Mouse (Mus musculus) hindbrain, postnatal 0 days (tissue): Measurements from ENCODE around the gene Fryl. TPM values are rescaled to one million over a fixed set of nuclear protein-coding genes. Genes with fewer than 3 reads are reported as not detected.

Experiments
- ATAC-seq: fragments of 200-750 bp; cut with Nextera tagmentation; 2 replicates; pipeline ENCODE4 v1.8.0; 2017; ENCODE audit warnings: mild to moderate bottlenecking, moderate TSS enrichment, moderate library complexity
- DNase-seq: peaks from one replicate; pipeline ENCODE4 v3.0.0-alpha.2; 2015; ENCODE audit warnings: low spot score
- H3K27ac ChIP-seq: fragments of 300-500 bp; sonication (generic); 2 replicates; pipeline ENCODE4 v1.5.1; 2014; ENCODE audit warnings: mild to moderate bottlenecking
- H3K27me3 ChIP-seq: fragments of 300-500 bp; sonication (generic); 2 replicates; pipeline ENCODE4 v1.6.1; 2014; ENCODE audit warnings: low read length, mixed read lengths; ENCODE audit not compliant: insufficient read depth
- H3K36me3 ChIP-seq: fragments of 300-500 bp; sonication (generic); 2 replicates; pipeline ENCODE4 v1.6.1; 2014; ENCODE audit warnings: low read length, mixed read lengths; ENCODE audit not compliant: insufficient read depth
- H3K4me1 ChIP-seq: fragments of 300-500 bp; sonication (generic); 2 replicates; pipeline ENCODE4 v1.6.1; 2014; ENCODE audit warnings: antibody characterized with exemption, low read length, mixed read lengths; ENCODE audit not compliant: insufficient read depth
- H3K4me2 ChIP-seq: fragments of 300-500 bp; sonication (generic); 2 replicates; pipeline ENCODE4 v1.6.1; 2014; ENCODE audit warnings: low read depth, mild to moderate bottlenecking, low read length, moderate library complexity, mixed read lengths
- H3K4me3 ChIP-seq: fragments of 300-500 bp; sonication (generic); 2 replicates; pipeline ENCODE4 v1.5.1; 2014; ENCODE audit warnings: low read length
- H3K9ac ChIP-seq: fragments of 300-500 bp; sonication (generic); replicated peaks from 2 replicates; pipeline ENCODE4 v1.6.1; 2014; ENCODE audit warnings: mild to moderate bottlenecking, low read length, moderate library complexity, mixed read lengths
- H3K9me3 ChIP-seq: fragments of 300-500 bp; sonication (generic); 2 replicates; pipeline ENCODE4 v1.6.1; 2016; ENCODE audit warnings: low read length, mixed read lengths
- CTCF ChIP-seq: IDR thresholded peaks from 2 replicates; pipeline ENCODE4 v1.5.1; 2016; ENCODE audit warnings: antibody characterized with exemption, control low read depth, low read depth
- WGBS: fragments of 180-500 bp; shearing (Covaris S2); extraction: QIAGEN DNeasy Blood & Tissue Kit; methylation state at CpG from one replicate; pipeline ENCODE4 v1.1.7; 2014; 5-methylcytosine and 5-hydroxymethylcytosine counted together
- polyA plus RNA-seq: library from polyadenylated mRNA; unstranded; fragments of >200 nt; fragmentation: Nextera tagmentation; extraction: Ambion mirVana; gene quantifications from 2 replicates; pipeline ENCODE4 v1.2.1, GENCODE M21; 2015
- total RNA-seq: library from RNA; depleted of rRNA; stranded (reverse); fragments of >200 nt; gene quantifications from 2 replicates; pipeline ENCODE4 v1.2.3, GENCODE M21; 2014

Gene Fryl
- total and polyA plus RNA-seq, 2 experiments from 2014 or later = 20.5 to 69.4 TPM

DNA sequence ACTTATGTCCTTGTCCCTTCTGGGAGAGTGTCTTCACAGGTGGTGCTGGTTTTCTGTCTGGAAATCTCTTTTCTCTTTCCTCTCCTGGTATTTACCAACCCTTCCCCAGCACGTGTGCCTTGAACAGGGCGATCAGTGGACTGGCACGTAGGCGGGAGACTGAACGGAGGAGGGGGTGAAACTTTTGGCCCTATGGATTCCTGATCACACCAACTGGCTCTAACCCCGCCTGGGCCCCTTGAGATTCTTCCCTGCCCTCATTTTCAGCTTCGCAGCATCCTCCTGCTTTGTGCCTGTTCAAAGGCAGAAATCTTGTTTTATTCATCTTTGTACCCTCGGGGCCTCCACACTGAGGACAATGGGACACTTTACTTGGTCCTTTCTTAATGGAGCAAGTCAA lies 262.0 kb downstream of the Fryl start:
- Histone ChIP-seq H3K27me3 (no peaks in the 10 kb centered on the region), H3K9me3 (no peaks in the 10 kb centered on the region), H3K27ac (no peak overlapping the region), H3K9ac (no peak overlapping the region), H3K36me3 (no peaks in the 10 kb centered on the region), H3K4me2 (no peak overlapping the region), H3K4me1 (no peaks in the 10 kb centered on the region; the same call in 1 of the 2 replicates), H3K4me3 (no peak overlapping the region)
- no peak for TF ChIP-seq CTCF
- ATAC-seq (no peak), DNase-seq (no peak)
- WGBS = 30% methylated on average over 8 of the region's 8 CpGs

- no peak overlapping the region for H3K9ac ChIP-seq
- H3K27me3 ChIP-seq = no peaks in the 10 kb centered on the region
- DNase-seq = no peak
- no peaks in the 10 kb centered on the region; the same call in 1 of the 2 replicates for H3K4me1 ChIP-seq
- no peaks in the 10 kb centered on the region for H3K36me3 ChIP-seq
- no peak for TF ChIP-seq CTCF
- no peak for ATAC-seq
- H3K4me2 ChIP-seq = no peak overlapping the region
- no peak overlapping the region for H3K27ac ChIP-seq
- H3K9me3 ChIP-seq = no peaks in the 10 kb centered on the region
- WGBS = 87% methylated on average over 1 of the region's 1 CpGs
- H3K4me3 ChIP-seq = no peak overlapping the region
Measured at GRCm38 (mm10) chr5:72992474-72992873, 263.9 kb downstream of the Fryl start.

DNA sequence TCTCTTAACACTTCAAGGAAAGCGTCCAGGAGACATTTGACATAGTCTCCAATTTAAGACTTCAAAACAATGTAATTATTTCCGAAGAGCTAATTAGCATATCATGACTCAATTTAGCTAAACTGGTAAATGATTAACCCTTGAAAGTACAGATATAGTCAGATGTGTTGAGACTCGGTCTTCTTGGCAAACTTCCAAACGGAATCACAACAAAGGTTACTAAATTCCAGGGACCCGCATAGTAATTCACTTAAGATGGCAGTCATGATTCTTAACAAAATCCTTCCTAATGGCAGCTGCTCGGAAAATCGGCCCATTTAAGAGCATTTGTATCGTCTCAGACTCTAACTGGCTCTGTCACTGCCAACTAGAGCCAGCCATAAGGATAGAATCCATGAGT lies 266.7 kb downstream of the Fryl start:
- no peak overlapping the region for H3K4me2 ChIP-seq
- H3K36me3 ChIP-seq = no peaks in the 10 kb centered on the region
- H3K27me3 ChIP-seq = no peaks in the 10 kb centered on the region
- no peak for ATAC-seq
- no peak overlapping the region for H3K4me3 ChIP-seq
- TF ChIP-seq CTCF = no peak
- no peak overlapping the region for H3K9ac ChIP-seq
- 55% methylated on average over 8 of the region's 8 CpGs for WGBS
- no peaks in the 10 kb centered on the region; the same call in 1 of the 2 replicates for H3K4me1 ChIP-seq
- no peaks in the 10 kb centered on the region for H3K9me3 ChIP-seq
- no peak overlapping the region for H3K27ac ChIP-seq
- DNase-seq = no peak

DNA sequence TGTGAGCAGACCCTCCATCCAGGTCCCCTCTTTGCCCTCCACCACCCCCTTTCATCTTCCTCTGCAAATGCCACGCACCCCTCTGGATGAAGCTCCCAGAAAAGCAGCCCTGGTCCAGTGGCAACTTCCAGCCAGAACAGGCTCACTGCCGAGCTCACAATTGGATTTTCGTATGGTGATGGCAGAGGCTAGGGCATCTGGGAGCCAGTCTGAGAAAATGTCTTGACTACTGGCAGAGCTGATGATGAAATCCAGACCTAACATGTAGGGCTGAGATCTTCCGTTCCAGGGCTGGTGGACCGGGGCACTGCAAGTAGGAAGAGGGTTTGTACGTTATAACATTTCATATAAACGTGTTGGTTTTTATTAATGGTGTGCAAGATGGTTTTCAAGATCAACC lies 268.6 kb downstream of the Fryl start:
- Histone ChIP-seq H3K27ac (no peak overlapping the region), H3K4me2 (no peak overlapping the region), H3K4me1 (no peaks in the 10 kb centered on the region), H3K36me3 (no peaks in the 10 kb centered on the region), H3K9ac (no peak overlapping the region), H3K27me3 (no peaks in the 10 kb centered on the region), H3K9me3 (no peaks in the 10 kb centered on the region), H3K4me3 (no peak overlapping the region)
- no peak for TF ChIP-seq CTCF
- DNase-seq (no peak), ATAC-seq (no peak)
- WGBS = 91% methylated on average over 7 of the region's 7 CpGs

DNA sequence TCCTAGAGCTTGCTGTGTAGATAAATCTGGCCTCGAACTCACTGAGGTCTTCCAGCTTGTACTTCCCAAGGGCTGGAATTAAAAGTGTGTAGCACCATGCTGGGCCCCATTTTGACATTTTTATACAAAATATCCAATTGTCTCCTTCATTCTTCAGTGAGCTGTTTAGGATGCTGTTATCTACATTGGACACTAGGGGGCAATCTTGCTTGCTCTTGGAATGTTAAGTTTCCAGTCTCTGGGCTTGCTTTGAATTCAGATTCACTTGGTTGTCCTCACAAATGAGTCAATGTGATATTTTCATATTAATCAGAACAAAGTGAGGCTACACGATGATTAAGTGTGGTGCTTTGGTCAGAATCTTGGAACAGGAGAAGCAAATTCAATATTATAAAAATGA lies 272.3 kb downstream of the Fryl start:
- WGBS = 2% methylated on average over 2 of the region's 2 CpGs
- H3K9ac ChIP-seq = no peak overlapping the region
- H3K4me1 ChIP-seq = no peaks in the 10 kb centered on the region
- H3K4me2 ChIP-seq = no peak overlapping the region
- DNase-seq (peak; percentile 88), ATAC-seq (peak; percentile 63)
- no peaks in the 10 kb centered on the region for H3K27me3 ChIP-seq
- peak; percentile 89 for TF ChIP-seq CTCF
- no peaks in the 10 kb centered on the region for H3K36me3 ChIP-seq
- H3K4me3 ChIP-seq = no peak overlapping the region
- no peaks in the 10 kb centered on the region for H3K9me3 ChIP-seq
- H3K27ac ChIP-seq = no peak overlapping the region

GRCm38 (mm10) chr5:72976539-72976938 lies 279.9 kb downstream of the Fryl start:
- H3K9ac ChIP-seq = no peak overlapping the region
- H3K4me2 ChIP-seq = no peak overlapping the region
- no peak for TF ChIP-seq CTCF
- DNase-seq (no peak), ATAC-seq (no peak)
- H3K9me3 ChIP-seq = no peaks in the 10 kb centered on the region
- 89% methylated on average over 4 of the region's 4 CpGs for WGBS
- H3K4me3 ChIP-seq = no peak overlapping the region
- peaks cover 25% of the 10 kb centered on the region for H3K36me3 ChIP-seq
- no peaks in the 10 kb centered on the region for H3K4me1 ChIP-seq
- H3K27me3 ChIP-seq = no peaks in the 10 kb centered on the region
- H3K27ac ChIP-seq = no peak overlapping the region

DNA sequence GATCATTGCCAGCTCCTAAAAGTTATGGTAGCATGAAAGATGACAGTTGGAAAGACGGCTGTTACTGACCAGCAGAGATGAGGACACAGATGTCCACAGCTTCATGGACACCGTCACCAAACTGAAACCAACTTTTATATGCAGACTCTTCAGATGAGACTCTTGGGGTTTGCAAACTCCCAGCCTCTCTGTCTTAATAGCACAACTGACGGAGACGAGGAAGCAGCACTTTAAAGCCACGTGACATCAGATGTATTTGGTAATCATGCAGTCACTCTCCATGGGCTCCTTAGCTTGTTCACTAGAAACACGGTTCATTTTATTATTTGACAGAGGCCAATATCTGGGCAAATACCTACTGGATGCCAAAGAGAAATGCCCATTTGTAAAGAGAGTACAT lies 280.4 kb downstream of the Fryl start:
- no peaks in the 10 kb centered on the region for H3K4me1 ChIP-seq

More for the DNA sequence above, 280.4 kb downstream of the Fryl start:
- Histone ChIP-seq H3K27me3 (no peaks in the 10 kb centered on the region), H3K36me3 (peaks cover 28% of the 10 kb centered on the region), H3K27ac (no peak overlapping the region), H3K4me3 (no peak overlapping the region), H3K9ac (no peak overlapping the region), H3K9me3 (no peaks in the 10 kb centered on the region), H3K4me2 (no peak overlapping the region)
- no peak for ATAC-seq
- no peak for DNase-seq
- TF ChIP-seq CTCF = no peak
- 87% methylated on average over 6 of the region's 6 CpGs for WGBS
